Mouse (Mus musculus) midbrain, embryonic 11.5 days (tissue): Measurements from ENCODE around the gene Gm5460. TPM values are rescaled to one million over a fixed set of nuclear protein-coding genes. Genes with fewer than 3 reads are reported as not detected.

Source experiments
- ATAC-seq: fragments of 200-750 bp; cut with Nextera tagmentation; 2 replicates; pipeline ENCODE4 v1.8.0; 2017; ENCODE audit warnings: moderate TSS enrichment, moderate library complexity; ENCODE audit not compliant: low FRiP score
- DNase-seq: peaks from one replicate; pipeline ENCODE4 v3.0.0; 2015; ENCODE audit warnings: low spot score; ENCODE audit errors: missing footprints
- H3K27ac ChIP-seq: fragments of 300-500 bp; sonication (generic); 2 replicates; pipeline ENCODE4 v1.5.1; 2014; ENCODE audit warnings: low read depth, low read length
- H3K27me3 ChIP-seq: fragments of 300-500 bp; sonication (generic); 2 replicates; pipeline ENCODE4 v1.6.1; 2014; ENCODE audit warnings: mild to moderate bottlenecking, low read length, moderate library complexity, mixed read lengths; ENCODE audit not compliant: control insufficient read depth, insufficient read depth
- H3K36me3 ChIP-seq: fragments of 300-500 bp; sonication (generic); 2 replicates; pipeline ENCODE4 v1.6.1; 2014; ENCODE audit warnings: mild to moderate bottlenecking, low read length, moderate library complexity, mixed read lengths; ENCODE audit not compliant: control insufficient read depth, insufficient read depth
- H3K4me1 ChIP-seq: fragments of 300-500 bp; sonication (generic); 2 replicates; pipeline ENCODE4 v1.6.1; 2014; ENCODE audit warnings: low read length; ENCODE audit not compliant: control insufficient read depth, insufficient read depth
- H3K4me2 ChIP-seq: fragments of 300-500 bp; sonication (generic); 2 replicates; pipeline ENCODE4 v1.6.1; 2014; ENCODE audit warnings: mild to moderate bottlenecking, moderate library complexity
- H3K4me3 ChIP-seq: fragments of 300-500 bp; sonication (generic); 2 replicates; pipeline ENCODE4 v1.5.1; 2014; ENCODE audit warnings: low read depth, low read length
- H3K9ac ChIP-seq: fragments of 300-500 bp; sonication (generic); 2 replicates; pipeline ENCODE4 v1.6.1; 2014; ENCODE audit warnings: low read length
- H3K9me3 ChIP-seq: fragments of 300-500 bp; sonication (generic); 2 replicates; pipeline ENCODE4 v1.6.1; 2016; ENCODE audit warnings: low read length; ENCODE audit not compliant: control insufficient read depth
- WGBS: fragments of 180-500 bp; shearing (Covaris S2); extraction: QIAGEN DNeasy Blood & Tissue Kit; methylation state at CpG from one replicate; pipeline ENCODE4 v1.1.7; 2014; 5-methylcytosine and 5-hydroxymethylcytosine counted together
- polyA plus RNA-seq: library from polyadenylated mRNA; unstranded; fragments of >200 nt; fragmentation: Nextera tagmentation; extraction: Ambion mirVana; gene quantifications from 2 replicates; pipeline ENCODE4 v1.2.1, GENCODE M21; 2014

Gene Gm5460
- polyA plus RNA-seq, 1 experiment from 2014 or later = not detected

DNA sequence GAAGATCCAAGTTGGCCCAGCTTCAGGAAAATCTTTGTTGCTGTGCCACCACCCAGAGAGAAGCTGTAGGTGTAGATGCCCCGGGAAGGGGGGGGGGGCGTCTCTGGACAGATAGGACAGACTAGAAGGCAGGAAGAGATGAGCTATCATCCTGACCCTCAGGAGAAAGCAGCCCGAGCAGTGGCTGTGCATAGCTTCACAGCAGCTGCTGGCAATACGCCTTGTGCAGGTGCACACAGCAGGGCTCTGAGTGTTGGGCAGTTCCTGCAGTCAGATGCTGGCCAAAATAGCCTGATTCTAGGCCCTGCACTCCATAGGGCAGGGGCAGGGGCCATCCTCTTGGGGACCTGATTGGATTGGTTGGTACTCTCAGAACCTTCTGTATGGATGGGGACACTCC, 70.2 kb downstream of the Gm5460 start:
- H3K4me1 ChIP-seq = no peaks in the 10 kb centered on the region
- H3K36me3 ChIP-seq = no peaks in the 10 kb centered on the region
- H3K4me3 ChIP-seq = no peak overlapping the region
- H3K27me3 ChIP-seq = no peaks in the 10 kb centered on the region
- no peak overlapping the region for H3K27ac ChIP-seq
- ATAC-seq (no peak), DNase-seq (no peak)
- H3K4me2 ChIP-seq = no peak overlapping the region
- H3K9me3 ChIP-seq = no peaks in the 10 kb centered on the region
- no peak overlapping the region for H3K9ac ChIP-seq
- WGBS = 67% methylated on average over 4 of the region's 4 CpGs

DNA sequence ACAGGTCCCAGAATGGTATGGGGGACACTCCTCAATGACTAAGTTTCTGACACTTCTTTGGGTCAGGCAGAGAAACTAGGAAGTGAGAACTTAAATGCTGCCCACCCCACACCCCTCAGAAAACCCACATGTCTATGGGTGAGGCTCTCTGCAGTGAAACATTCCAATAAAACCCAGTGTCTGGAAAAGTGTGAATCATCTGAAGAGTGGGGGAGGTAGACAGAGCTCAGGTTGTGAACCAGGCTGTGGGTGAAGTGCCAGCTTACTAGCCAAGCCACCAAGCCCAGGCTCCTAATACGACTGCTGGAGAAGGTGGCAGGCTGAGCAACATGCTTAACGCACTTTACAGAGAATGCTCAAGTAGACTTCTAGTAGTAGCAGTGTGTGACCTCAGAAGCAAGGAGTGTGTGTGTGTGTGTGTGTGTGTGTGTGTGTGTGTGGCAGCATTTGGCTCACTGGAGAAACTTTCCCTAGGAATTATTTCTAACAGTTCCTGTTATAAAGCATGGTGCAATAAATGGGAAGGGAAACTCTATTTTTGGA, 71.4 kb downstream of the Gm5460 start:
- H3K27ac ChIP-seq = no peak overlapping the region
- no peaks in the 10 kb centered on the region for H3K4me1 ChIP-seq
- no peaks in the 10 kb centered on the region for H3K36me3 ChIP-seq
- no peak for DNase-seq
- no peaks in the 10 kb centered on the region for H3K27me3 ChIP-seq
- WGBS = 84% methylated on average over 2 of the region's 2 CpGs
- H3K4me2 ChIP-seq = no peak overlapping the region
- no peaks in the 10 kb centered on the region for H3K9me3 ChIP-seq
- no peak overlapping the region for H3K9ac ChIP-seq
- ATAC-seq = no peak
- H3K4me3 ChIP-seq = no peak overlapping the region

DNA sequence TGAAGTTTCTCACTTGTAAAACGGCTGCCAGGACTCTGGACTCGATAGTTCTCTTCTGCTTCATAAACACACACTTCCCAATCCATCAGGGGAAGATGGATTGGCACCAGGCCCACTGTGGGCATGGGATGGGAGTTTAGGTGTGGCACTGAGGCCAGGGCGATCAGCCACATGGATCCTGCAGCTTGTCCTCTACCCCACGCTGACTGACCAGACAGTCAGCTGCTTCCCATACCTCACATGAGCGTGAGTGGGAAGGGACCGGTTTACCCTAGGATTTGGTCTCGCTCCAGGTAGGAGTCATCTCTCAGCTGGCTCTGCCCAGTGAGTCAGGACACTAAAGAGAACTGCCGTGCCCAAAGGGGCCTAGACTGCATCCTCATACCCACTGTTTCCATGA, 73.2 kb downstream of the Gm5460 start:
- no peaks in the 10 kb centered on the region for H3K9me3 ChIP-seq
- no peak for ATAC-seq
- H3K27ac ChIP-seq = no peak overlapping the region
- no peaks in the 10 kb centered on the region for H3K27me3 ChIP-seq
- 90% methylated on average over 8 of the region's 8 CpGs for WGBS
- DNase-seq = no peak
- no peak overlapping the region for H3K4me3 ChIP-seq
- H3K36me3 ChIP-seq = no peaks in the 10 kb centered on the region
- H3K9ac ChIP-seq = no peak overlapping the region
- H3K4me1 ChIP-seq = no peaks in the 10 kb centered on the region
- H3K4me2 ChIP-seq = no peak overlapping the region

- Histone ChIP-seq H3K4me2 (no peak overlapping the region), H3K9me3 (no peaks in the 10 kb centered on the region), H3K4me3 (no peak overlapping the region), H3K4me1 (no peaks in the 10 kb centered on the region), H3K36me3 (no peaks in the 10 kb centered on the region), H3K9ac (no peak overlapping the region), H3K27me3 (no peaks in the 10 kb centered on the region), H3K27ac (no peak overlapping the region)
- ATAC-seq = no peak
- DNase-seq = no peak
- WGBS = 86% methylated on average over 5 of the region's 5 CpGs
Measured at GRCm38 (mm10) chr14:34091475-34091874, 74.9 kb downstream of the Gm5460 start.

GRCm38 (mm10) chr14:34092856-34093255, 76.3 kb downstream of the Gm5460 start:
- DNase-seq = no peak
- Histone ChIP-seq H3K9ac (no peak overlapping the region), H3K4me3 (no peak overlapping the region), H3K9me3 (no peaks in the 10 kb centered on the region), H3K4me2 (no peak overlapping the region), H3K27me3 (no peaks in the 10 kb centered on the region), H3K36me3 (no peaks in the 10 kb centered on the region), H3K27ac (no peak overlapping the region), H3K4me1 (no peaks in the 10 kb centered on the region)
- ATAC-seq = no peak
- WGBS = 79% methylated on average over 1 of the region's 1 CpGs

DNA sequence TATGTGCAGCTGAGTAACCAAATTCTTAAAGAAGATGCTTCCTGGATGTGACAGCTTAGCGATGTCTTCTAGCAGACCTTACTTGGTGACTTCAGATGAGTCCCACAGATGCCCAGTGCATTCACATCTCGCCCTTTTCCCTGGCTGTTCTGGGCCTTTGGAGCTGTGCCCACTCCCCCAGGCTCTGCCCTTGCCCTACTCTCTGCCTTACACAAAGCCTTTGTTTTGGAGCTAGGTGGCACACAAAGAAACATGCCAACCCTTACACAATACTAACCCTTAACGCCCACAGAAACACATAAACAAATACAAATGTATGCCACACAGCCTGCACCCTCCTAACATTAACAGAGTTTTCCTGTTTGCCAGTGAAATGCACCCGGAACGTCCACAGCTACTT, 79.6 kb downstream of the Gm5460 start:
- WGBS = 83% methylated on average over 5 of the region's 5 CpGs
- DNase-seq (no peak), ATAC-seq (no peak)
- Histone ChIP-seq H3K4me1 (no peaks in the 10 kb centered on the region), H3K27me3 (no peaks in the 10 kb centered on the region), H3K27ac (no peak overlapping the region), H3K9ac (no peak overlapping the region), H3K9me3 (no peaks in the 10 kb centered on the region), H3K4me2 (no peak overlapping the region), H3K4me3 (no peak overlapping the region), H3K36me3 (no peaks in the 10 kb centered on the region)

Other genes starting within 250 kb of the Gm5460 start
- gene Gdf10, start 93.2 kb upstream of the Gm5460 start, polyA plus RNA-seq = 1.7 and 1.9 TPM in 2 replicates
- not detected in 2 replicates for gene Gdf2, start 75.7 kb upstream of the Gm5460 start, polyA plus RNA-seq
- not detected in 2 replicates for gene Rbp3, start 62.8 kb upstream of the Gm5460 start, polyA plus RNA-seq
- gene Zfp488, start 38.0 kb upstream of the Gm5460 start, polyA plus RNA-seq = 0.17 TPM in 1 of 2 replicates, not detected in the other
- not detected in 2 replicates for gene Gm30083, start 1.6 kb upstream of the Gm5460 start, polyA plus RNA-seq
- gene Antxrl, start 35.9 kb downstream of the Gm5460 start, polyA plus RNA-seq = not detected in 2 replicates
- gene Anxa8, start 69.2 kb downstream of the Gm5460 start, polyA plus RNA-seq = 0.81 and 1.0 TPM in 2 replicates
- not detected in 2 replicates for gene A630023A22Rik, start 86.0 kb downstream of the Gm5460 start, polyA plus RNA-seq
- not detected in 2 replicates for gene Npy4r, start 135.7 kb downstream of the Gm5460 start, polyA plus RNA-seq
- gene Gprin2, start 184.9 kb downstream of the Gm5460 start, polyA plus RNA-seq = 0.39 and 0.60 TPM in 2 replicates
- gene Syt15, start 202.8 kb downstream of the Gm5460 start, polyA plus RNA-seq = 0.10 and 0.11 TPM in 2 replicates